Mouse (Mus musculus) heart, embryonic 12.5 days (tissue): Measurements from ENCODE around the gene Nabp2. TPM values are rescaled to one million over a fixed set of nuclear protein-coding genes. Genes with fewer than 3 reads are reported as not detected.

Source experiments
- ATAC-seq: fragments of 200-750 bp; cut with Nextera tagmentation; 2 replicates; pipeline ENCODE4 v1.8.0; 2017; ENCODE audit warnings: moderate TSS enrichment, moderate library complexity; ENCODE audit not compliant: insufficient number of reproducible peaks, low FRiP score
- H3K27ac ChIP-seq: fragments of 300-500 bp; sonication (generic); 2 replicates; pipeline ENCODE4 v1.5.1; 2016; ENCODE audit warnings: mild to moderate bottlenecking, moderate library complexity; ENCODE audit not compliant: poor library complexity, severe bottlenecking
- H3K27me3 ChIP-seq: fragments of 300-500 bp; sonication (generic); replicated peaks from 2 replicates; pipeline ENCODE4 v1.6.1; 2016; ENCODE audit warnings: mild to moderate bottlenecking, moderate library complexity
- H3K36me3 ChIP-seq: fragments of 300-500 bp; sonication (generic); 2 replicates; pipeline ENCODE4 v1.6.1; 2016; ENCODE audit warnings: mild to moderate bottlenecking, moderate library complexity
- H3K4me1 ChIP-seq: fragments of 300-500 bp; sonication (generic); replicated peaks from 2 replicates; pipeline ENCODE4 v1.6.1; 2016; ENCODE audit warnings: mild to moderate bottlenecking
- H3K4me2 ChIP-seq: fragments of 300-500 bp; sonication (generic); 2 replicates; pipeline ENCODE4 v1.6.1; 2016; ENCODE audit warnings: mild to moderate bottlenecking, moderate library complexity
- H3K4me3 ChIP-seq: fragments of 300-500 bp; sonication (generic); 2 replicates; pipeline ENCODE4 v1.5.1; 2016; ENCODE audit warnings: mild to moderate bottlenecking
- H3K9ac ChIP-seq: fragments of 300-500 bp; sonication (generic); 2 replicates; pipeline ENCODE4 v1.6.1; 2016; ENCODE audit warnings: mild to moderate bottlenecking, moderate library complexity
- H3K9me3 ChIP-seq: fragments of 300-500 bp; sonication (generic); replicated peaks from 2 replicates; pipeline ENCODE4 v1.6.1; 2016; ENCODE audit warnings: mild to moderate bottlenecking, moderate library complexity
- WGBS: fragments of 180-500 bp; shearing (Covaris S2); methylation state at CpG from one replicate; pipeline ENCODE4 v1.1.7; 2016; 5-methylcytosine and 5-hydroxymethylcytosine counted together
- polyA plus RNA-seq: library from polyadenylated mRNA; unstranded; fragments of >200 nt; fragmentation: Nextera tagmentation; extraction: Ambion mirVana; gene quantifications from 2 replicates; pipeline ENCODE4 v1.2.1, GENCODE M21; 2016

Nabp2 gene
- 57.3 and 57.9 TPM in 2 replicates for polyA plus RNA-seq

- Histone ChIP-seq H3K4me2 (peak within 1 kb of the TSS; percentile 84), H3K4me3 (peak within 1 kb of the TSS; percentile 86), H3K9ac (peak within 1 kb of the TSS; percentile 91), H3K36me3 (peaks cover 36% of the 10 kb centered on the region), H3K9me3 (no peaks in the 10 kb centered on the region), H3K27ac (peak within 1 kb of the TSS; percentile 94), H3K27me3 (no peaks in the 10 kb centered on the region), H3K4me1 (peaks cover 49% of the 10 kb centered on the region)
- ATAC-seq, result peak; percentile 92
- WGBS, result under 1% methylated on average over 49 of the region's 50 CpGs
Observed at GRCm38 (mm10) chr10:128411211-128412054, at the start of gene Nabp2, which contains the start of gene Rnf41. Gene Nabp2 (minus strand): TSS chr10:128411492. Gene Rnf41 (plus strand): TSS chr10:128411657.

DNA sequence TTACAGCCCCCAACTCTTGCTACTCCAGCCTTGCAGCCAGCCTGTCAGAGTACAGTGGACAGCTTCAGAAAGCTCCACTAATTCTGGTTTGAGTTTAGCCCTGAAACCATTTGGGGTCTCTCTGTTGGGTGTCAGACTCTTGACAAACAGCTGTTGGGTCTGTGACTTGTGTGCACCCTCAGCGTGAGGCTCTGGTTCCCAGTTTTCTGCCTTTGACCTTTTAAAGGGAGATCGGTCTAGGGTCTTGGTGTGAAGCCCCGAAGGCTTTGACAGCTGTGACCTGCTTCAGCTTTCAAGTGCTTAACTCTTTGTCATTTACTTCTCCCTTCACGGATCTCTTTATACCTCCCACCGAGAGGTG lies 49.0 kb upstream of the Nabp2 start:
- peaks cover 13% of the 10 kb centered on the region for H3K4me1 ChIP-seq
- peak overlapping the region; percentile 75 for H3K4me2 ChIP-seq
- no peak for ATAC-seq
- WGBS, result 10% methylated on average over 5 of the region's 5 CpGs
- peak overlapping the region; percentile 96 for H3K4me3 ChIP-seq
- peak overlapping the region; percentile 21; the same call in 1 of the 2 replicates for H3K27ac ChIP-seq
- peaks cover 32% of the 10 kb centered on the region for H3K36me3 ChIP-seq
- H3K9ac ChIP-seq, result peak overlapping the region; percentile 95
- H3K27me3 ChIP-seq, result no peaks in the 10 kb centered on the region
- H3K9me3 ChIP-seq, result no peaks in the 10 kb centered on the region

DNA sequence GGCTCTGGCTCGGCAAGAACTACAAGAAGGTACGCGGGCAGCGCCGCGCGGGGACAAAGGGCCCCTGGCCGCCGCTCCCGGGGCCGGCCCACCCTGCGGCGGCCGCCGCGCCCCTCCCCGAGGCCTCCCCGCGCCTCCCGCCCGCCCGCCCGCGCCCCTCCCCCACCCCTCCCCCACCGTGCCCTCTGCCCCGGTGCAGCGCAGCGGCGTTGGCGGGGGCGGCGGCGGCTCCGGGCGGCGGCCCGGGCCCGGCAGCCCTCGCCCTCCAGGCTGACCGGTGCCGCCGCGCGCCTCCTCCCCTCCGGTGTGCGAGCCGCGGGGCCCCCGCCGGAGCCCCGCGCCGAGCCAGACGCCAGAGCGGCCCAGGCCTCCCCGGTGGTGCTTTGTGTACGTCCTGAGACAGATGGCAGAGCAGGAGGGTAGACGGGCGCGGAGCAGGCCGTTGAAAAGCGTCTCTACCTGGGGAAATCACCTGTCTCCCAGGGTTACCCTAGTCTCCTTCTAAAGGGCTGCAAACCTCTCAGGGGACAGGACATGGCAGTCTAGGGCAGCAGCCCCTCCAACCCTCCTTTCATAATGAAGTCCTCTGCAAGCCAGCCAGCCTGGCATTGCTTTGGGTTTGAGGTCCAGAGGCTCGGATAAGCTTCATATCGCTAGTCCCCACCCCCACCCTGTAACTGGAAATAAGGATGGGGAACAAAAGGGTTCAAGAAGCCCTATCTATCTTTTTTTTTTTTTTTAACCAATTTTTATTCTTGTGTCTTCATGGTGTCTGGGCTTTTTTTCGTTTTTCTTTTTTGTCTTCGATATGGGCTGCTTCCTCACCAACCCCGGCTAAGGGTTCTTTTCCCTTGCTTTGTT lies 48.3 kb upstream of the Nabp2 start:
- Histone ChIP-seq H3K27me3 (no peaks in the 10 kb centered on the region), H3K4me3 (peak overlapping the region; percentile 96), H3K27ac (peak overlapping the region; percentile 95), H3K4me1 (peaks cover 13% of the 10 kb centered on the region), H3K36me3 (peaks cover 27% of the 10 kb centered on the region), H3K9me3 (no peaks in the 10 kb centered on the region), H3K9ac (peak overlapping the region; percentile 95), H3K4me2 (peak overlapping the region; percentile 75)
- peak; percentile 81 for ATAC-seq
- 1% methylated on average over 34 of the region's 67 CpGs for WGBS

DNA sequence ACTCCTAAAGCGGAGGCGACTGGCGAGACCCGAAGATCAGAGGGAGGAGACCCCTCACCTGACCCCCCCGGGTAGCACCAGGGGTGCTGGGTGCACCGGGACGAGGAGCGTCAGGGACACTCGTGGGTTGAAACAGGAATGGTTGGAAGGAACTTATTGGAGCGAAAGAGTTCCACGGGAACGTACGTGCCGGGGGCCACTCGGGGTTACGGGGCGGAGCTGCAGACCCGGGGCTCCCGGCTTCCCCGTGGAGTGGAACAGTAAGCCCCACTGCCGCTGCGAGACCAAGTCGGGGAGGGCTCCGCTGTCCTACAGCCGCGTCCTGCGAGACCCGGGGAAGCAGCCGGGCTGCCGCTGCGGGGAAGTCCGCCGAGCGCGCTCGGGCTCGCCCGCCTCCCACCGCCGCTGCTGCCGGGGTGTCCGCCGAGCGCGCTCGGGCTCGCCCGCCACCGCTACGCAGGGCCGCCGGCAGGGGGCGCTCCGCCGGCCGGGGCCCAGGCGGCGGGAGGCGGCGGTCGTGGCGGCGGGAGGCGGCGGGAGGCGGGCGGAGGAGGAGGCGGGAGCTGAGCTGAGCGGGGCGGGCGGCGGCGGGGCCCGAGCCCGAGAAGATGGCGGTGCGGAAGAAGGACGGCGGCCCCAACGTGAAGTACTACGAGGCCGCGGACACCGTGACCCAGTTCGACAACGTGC lies 47.6 kb upstream of the Nabp2 start, which contains the start of gene Smarcc2:
Gene Smarcc2 (plus strand): TSS at position 530 of the 690 bp plus-strand sequence.
- peak within 1 kb of the TSS; percentile 95 for H3K27ac ChIP-seq
- H3K9ac ChIP-seq, result peak within 1 kb of the TSS; percentile 95
- H3K4me3 ChIP-seq, result peak within 1 kb of the TSS; percentile 96
- no peaks in the 10 kb centered on the region for H3K27me3 ChIP-seq
- no peaks in the 10 kb centered on the region for H3K9me3 ChIP-seq
- H3K4me1 ChIP-seq, result peaks cover 13% of the 10 kb centered on the region
- H3K4me2 ChIP-seq, result peak within 1 kb of the TSS; percentile 75
- H3K36me3 ChIP-seq, result peaks cover 19% of the 10 kb centered on the region
- WGBS, result under 1% methylated on average over 63 of the region's 86 CpGs
- ATAC-seq, result peak; percentile 85

DNA sequence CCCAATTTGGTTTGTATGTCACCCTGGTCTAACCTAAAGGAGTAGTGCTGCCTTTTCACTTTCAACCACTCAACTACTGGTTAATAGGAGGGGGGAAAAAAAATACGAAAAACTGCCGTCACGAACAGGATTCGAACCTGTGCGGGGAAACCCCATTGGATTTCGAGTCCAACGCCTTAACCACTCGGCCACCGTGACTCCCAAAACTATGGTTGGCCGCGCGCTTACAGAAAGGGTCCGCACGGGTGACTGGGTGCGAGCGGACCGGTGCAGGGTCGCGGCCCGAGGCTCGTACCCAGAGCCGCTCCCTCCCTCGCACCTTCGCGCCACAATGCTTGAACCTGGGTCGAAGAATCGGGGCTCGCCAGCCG lies 47.0 kb upstream of the Nabp2 start:
- peaks cover 15% of the 10 kb centered on the region for H3K36me3 ChIP-seq
- H3K27me3 ChIP-seq, result no peaks in the 10 kb centered on the region
- ATAC-seq, result peak; percentile 62
- peaks cover 13% of the 10 kb centered on the region for H3K4me1 ChIP-seq
- peak overlapping the region; percentile 95 for H3K27ac ChIP-seq
- under 1% methylated on average over 29 of the region's 29 CpGs for WGBS
- peak overlapping the region; percentile 96 for H3K4me3 ChIP-seq
- H3K9ac ChIP-seq, result peak overlapping the region; percentile 95
- peak overlapping the region; percentile 75 for H3K4me2 ChIP-seq
- no peaks in the 10 kb centered on the region for H3K9me3 ChIP-seq

GRCm38 (mm10) chr10:128457676-128458075 lies 46.4 kb upstream of the Nabp2 start:
- ATAC-seq, result no peak
- H3K4me3 ChIP-seq, result no peak overlapping the region
- no peak overlapping the region for H3K4me2 ChIP-seq
- no peak overlapping the region for H3K27ac ChIP-seq
- peaks cover 9% of the 10 kb centered on the region for H3K36me3 ChIP-seq
- no peaks in the 10 kb centered on the region for H3K9me3 ChIP-seq
- 84% methylated on average over 6 of the region's 6 CpGs for WGBS
- peaks cover 13% of the 10 kb centered on the region for H3K4me1 ChIP-seq
- H3K27me3 ChIP-seq, result no peaks in the 10 kb centered on the region
- H3K9ac ChIP-seq, result no peak overlapping the region

GRCm38 (mm10) chr10:128455280-128455679 lies 44.0 kb upstream of the Nabp2 start:
- Histone ChIP-seq H3K4me3 (no peak overlapping the region), H3K9ac (no peak overlapping the region), H3K4me2 (peak overlapping the region; percentile 50)

GRCm38 (mm10) chr10:128454471-128454870 lies 43.2 kb upstream of the Nabp2 start:
- Histone ChIP-seq H3K9me3 (no peaks in the 10 kb centered on the region), H3K4me3 (no peak overlapping the region), H3K9ac (no peak overlapping the region), H3K4me1 (no peaks in the 10 kb centered on the region), H3K27ac (no peak overlapping the region), H3K36me3 (no peaks in the 10 kb centered on the region), H3K4me2 (no peak overlapping the region), H3K27me3 (no peaks in the 10 kb centered on the region)
- 75% methylated on average over 3 of the region's 3 CpGs for WGBS
- no peak for ATAC-seq

More at GRCm38 (mm10) chr10:128455280-128455679, 44.0 kb upstream of the Nabp2 start:
- Histone ChIP-seq H3K4me1 (peaks cover 3% of the 10 kb centered on the region), H3K36me3 (no peaks in the 10 kb centered on the region), H3K9me3 (no peaks in the 10 kb centered on the region), H3K27ac (no peak overlapping the region), H3K27me3 (no peaks in the 10 kb centered on the region)
- WGBS, result 6% methylated on average over 6 of the region's 6 CpGs
- ATAC-seq, result no peak

GRCm38 (mm10) chr10:128451014-128451413 lies 39.7 kb upstream of the Nabp2 start:
- Histone ChIP-seq H3K36me3 (no peaks in the 10 kb centered on the region), H3K4me1 (no peaks in the 10 kb centered on the region), H3K9me3 (no peaks in the 10 kb centered on the region), H3K27ac (no peak overlapping the region), H3K4me3 (no peak overlapping the region), H3K9ac (no peak overlapping the region), H3K27me3 (no peaks in the 10 kb centered on the region), H3K4me2 (no peak overlapping the region)
- ATAC-seq, result no peak
- WGBS, result 73% methylated on average over 6 of the region's 6 CpGs

- H3K27ac ChIP-seq, result no peak overlapping the region
- H3K36me3 ChIP-seq, result peaks cover 21% of the 10 kb centered on the region
- H3K4me1 ChIP-seq, result no peaks in the 10 kb centered on the region
- H3K4me3 ChIP-seq, result no peak overlapping the region
- H3K9ac ChIP-seq, result no peak overlapping the region
- WGBS, result 67% methylated on average over 4 of the region's 4 CpGs
- no peaks in the 10 kb centered on the region for H3K27me3 ChIP-seq
- H3K4me2 ChIP-seq, result no peak overlapping the region
- no peaks in the 10 kb centered on the region for H3K9me3 ChIP-seq
- ATAC-seq, result no peak
Observed at GRCm38 (mm10) chr10:128445407-128445806, 34.1 kb upstream of the Nabp2 start.
